Mouse (Mus musculus): ENCODE data around the gene Grik4.

DNA sequence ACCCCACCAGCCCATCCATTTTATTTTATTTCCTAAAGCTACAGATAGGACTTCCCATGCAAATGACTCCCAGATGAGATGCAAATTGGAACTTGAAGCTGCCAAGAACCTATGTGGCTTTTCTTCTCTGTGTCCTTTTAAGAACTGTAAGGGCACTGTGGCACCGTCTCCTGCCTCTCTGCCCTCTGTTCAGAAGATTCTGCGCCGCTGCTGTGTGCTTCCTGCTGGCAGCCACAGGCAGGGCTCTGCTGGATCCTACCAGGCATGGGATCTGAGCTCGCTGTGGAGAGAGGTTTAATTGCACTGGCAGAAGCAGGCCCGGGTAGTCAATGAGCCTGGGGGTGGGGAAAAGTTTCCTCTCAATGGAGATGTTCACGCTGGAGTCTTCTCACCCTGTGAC is 215.8 kb downstream of the Grik4 start:
- TF ChIP-seq CTCF (IDR thresholded peaks at IDR 0.05; ENCODE audit: control insufficient read depth, insufficient read depth, insufficient replicate concordance, low read depth, low read length) (no peak), POLR2A (IDR thresholded peaks at IDR 0.05; ENCODE audit: control insufficient read depth, low read depth, low read length) (no peak)
